Mouse (Mus musculus): ENCODE data around the gene Asna1. TPM values are rescaled to one million over a fixed set of nuclear protein-coding genes. Genes with fewer than 3 reads are reported as not detected.

Gene Asna1
- polyA plus RNA-seq (2012; rRNA removed) = 186 and 196 TPM in 2 replicates

GRCm38 (mm10) chr8:85025098-85025932 is at the start of gene Asna1:
Gene Asna1, minus strand, starts transcription at chr8:85025281.

DNA sequence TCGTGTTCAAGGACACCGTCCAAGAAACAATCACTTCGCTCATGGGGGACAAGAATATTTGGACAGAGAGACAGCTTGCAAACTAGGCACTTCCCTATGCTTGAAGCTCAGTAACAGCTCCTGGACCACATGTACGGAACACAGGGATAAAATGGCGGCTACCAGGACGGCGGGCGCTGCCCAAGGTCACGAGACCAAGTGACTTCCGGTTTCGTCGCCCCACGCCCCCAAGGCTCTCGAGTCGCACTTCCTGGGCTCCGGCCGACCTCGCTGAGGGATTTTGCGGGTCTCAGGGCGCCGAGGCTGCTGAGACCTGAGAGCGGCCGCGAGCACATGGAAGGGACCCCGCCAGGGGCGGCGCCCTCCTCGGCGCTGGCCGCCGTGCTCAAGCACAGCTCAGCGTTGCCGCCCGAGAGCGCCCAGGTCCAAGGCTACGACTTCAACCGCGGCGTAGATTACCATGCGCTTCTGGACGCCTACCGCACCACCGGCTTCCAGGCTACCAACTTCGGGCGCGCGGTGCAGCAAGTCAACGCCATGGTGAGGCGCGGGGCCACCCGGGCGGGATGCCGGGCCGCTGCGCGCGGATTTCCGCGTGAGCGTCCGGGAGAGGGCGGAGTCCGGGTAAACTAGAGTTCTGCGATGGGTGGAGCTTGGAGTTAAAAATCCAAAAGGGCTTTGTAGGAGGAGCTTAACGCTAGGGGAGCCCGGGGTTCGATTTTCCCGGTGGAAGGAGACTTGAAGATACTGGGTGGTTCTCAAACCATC is 46.6 kb upstream of the Asna1 start, which contains the start of gene Dhps:
Gene Dhps, plus strand, starts transcription at position 244 of the 768 bp plus-strand sequence.

DNA sequence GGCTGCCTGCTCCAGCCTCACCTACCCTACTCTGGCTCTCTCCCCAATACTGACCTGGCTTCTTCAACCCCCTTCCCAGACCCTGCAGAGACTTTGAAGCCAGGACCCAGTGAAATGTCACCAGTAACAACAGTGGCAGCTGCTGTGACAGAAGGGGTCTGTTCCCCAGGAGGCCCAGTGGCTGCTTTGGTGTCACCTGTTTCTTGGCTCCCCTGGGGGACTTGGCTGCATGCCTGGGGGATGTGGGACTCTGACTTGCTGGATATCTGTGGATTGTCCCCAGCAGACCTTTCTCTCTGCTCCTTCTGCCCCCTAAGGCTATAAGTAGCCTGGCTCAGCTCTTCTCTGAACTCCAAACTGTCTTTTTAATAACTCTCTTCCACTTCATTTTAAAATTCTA is 42.9 kb upstream of the Asna1 start, which contains the start of gene Gm5741:
Gene Gm5741, minus strand, starts transcription at position 1 of the 400 bp plus-strand sequence.

GRCm38 (mm10) chr8:85059879-85060616 is 35.0 kb upstream of the Asna1 start, which contains the start of gene Fbxw9:
Gene Fbxw9, plus strand, starts transcription at chr8:85060055.

DNA sequence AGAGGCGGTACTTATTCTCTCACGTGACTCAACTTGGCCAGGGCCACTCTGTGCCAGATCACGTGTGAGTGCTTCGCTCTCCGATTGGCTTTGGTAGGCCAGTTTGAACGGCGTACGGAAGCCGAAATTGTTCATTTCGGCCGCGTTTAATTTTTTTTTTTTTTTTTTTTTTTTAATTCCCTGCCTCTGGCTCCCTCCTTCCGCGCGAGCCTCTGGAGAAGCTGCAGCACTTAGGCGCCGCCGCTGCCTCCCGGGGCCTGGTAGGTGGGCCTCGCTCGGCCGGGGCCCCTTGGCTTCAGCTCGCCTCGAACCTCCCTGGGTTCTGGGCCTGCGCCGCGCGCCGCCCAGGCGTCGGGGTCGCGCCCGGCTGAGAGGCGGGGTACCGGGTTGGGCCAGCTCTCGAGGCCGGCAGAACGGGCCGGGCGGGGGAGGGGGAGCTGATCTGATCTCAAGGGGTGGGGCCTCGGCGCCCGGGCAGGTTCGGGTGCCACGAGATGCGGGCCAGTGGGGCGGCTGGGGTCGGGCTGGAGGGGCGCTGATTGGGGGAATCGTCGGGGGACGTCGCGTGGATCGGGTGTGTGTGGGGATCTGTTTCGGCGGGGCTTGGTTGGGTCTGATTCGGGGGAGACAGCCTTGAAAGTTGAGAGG is 11.8 kb upstream of the Asna1 start, which contains the start of gene Tnpo2:
Gene Tnpo2, plus strand, starts transcription at position 198 of the 648 bp plus-strand sequence.

DNA sequence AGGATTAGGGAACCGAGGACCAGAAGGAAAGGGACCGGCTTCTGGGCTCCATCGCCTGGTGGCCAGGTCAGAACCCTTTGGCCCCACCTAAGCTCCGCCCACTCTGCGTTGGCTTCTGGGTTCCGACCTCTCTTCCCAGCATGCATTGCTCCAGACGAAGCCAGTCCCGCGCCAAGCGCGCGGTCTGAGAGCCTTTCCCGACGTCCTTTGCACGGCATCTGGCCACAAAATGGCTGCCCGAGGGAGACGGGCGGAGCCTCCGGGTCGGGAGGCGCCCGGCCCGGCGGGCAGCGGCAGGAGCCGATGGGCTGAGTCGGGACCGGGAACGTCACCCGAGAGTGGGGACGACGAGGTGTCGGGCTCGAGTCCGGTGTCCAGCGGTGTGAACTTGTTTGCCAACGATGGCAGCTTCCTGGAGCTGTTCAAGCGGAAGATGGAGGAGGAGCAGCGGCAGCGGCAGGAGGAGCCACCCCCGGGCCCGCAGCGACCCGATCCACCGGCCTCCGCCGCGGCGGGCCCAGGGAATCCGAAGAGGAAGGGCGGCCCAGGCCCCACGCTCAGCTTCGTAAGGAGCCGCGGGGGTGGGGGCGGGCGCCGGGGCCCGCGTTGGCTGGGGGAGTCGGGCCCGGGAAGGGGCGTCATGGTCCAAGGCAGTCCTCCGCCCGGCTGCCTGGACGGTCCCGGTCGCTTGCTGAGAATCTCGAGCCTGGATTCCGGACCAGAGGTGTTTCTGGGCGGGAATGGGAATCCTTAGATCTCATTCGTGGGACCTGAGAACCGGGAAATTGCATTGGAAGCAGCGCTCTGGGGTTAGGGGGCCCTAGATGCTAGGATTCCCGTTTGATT is 1.8 kb upstream of the Asna1 start, which contains the start of gene Trir:
Gene Trir, plus strand, starts transcription at position 154 of the 846 bp plus-strand sequence.

DNA sequence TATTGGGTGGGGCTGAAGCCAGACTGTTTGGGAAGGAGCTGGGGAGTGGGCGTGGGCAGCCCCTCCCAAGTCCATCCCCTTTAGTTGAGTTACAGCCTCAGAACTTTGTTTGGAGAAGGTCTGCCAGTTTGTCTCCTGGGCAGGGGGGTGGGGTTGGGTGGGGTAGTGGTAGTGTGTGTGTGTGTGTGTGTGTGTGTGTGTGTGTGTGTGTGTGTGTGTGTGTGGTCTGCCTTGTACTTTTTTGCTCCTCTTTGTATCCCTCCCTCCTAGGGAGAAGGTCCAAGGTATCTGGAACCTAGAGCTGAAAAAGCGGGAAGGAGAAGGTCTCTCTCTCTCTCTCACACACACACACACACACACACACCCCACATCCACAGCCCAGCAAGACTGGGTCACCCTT is 10.7 kb downstream of the Asna1 start, which contains the start of gene Best2:
Gene Best2, minus strand, starts transcription at position 101 of the 400 bp plus-strand sequence.

GRCm38 (mm10) chr8:84990349-84990748 is 34.7 kb downstream of the Asna1 start, which contains the start of gene Hook2:
Gene Hook2, plus strand, starts transcription at chr8:84990603.

GRCm38 (mm10) chr8:84978248-84978940 is 46.7 kb downstream of the Asna1 start, which contains the start of gene Junb:
Gene Junb, minus strand, starts transcription at chr8:84978718.

GRCm38 (mm10) chr8:84969241-84970134 is 55.6 kb downstream of the Asna1 start, which contains the start of the genes Gm49661, Prdx2 and Rnaseh2a:
Gene Gm49661, minus strand, starts transcription at chr8:84969433.
Gene Prdx2, plus strand, starts transcription at chr8:84969587.
Gene Rnaseh2a, minus strand, starts transcription at chr8:84969767.

Other genes with a start within 250 kb of the Asna1 start
- gene Nfix, start 224.9 kb downstream of the Asna1 start, polyA plus RNA-seq (2012; rRNA removed) = 7.8 and 9.6 TPM in 2 replicates
- 3.2 and 4.7 TPM in 2 replicates for gene Dand5, start 202.5 kb downstream of the Asna1 start, polyA plus RNA-seq (2012; rRNA removed)
- gene Gadd45gip1, start 193.8 kb downstream of the Asna1 start, polyA plus RNA-seq (2012; rRNA removed) = 29.3 and 32.5 TPM in 2 replicates
- 65.7 and 76.9 TPM in 2 replicates for gene Rad23a, start 184.6 kb downstream of the Asna1 start, polyA plus RNA-seq (2012; rRNA removed)
- gene Calr, start 178.3 kb downstream of the Asna1 start, polyA plus RNA-seq (2012; rRNA removed) = 669 and 1,481 TPM in 2 replicates
- gene Farsa, start 168.3 kb downstream of the Asna1 start, polyA plus RNA-seq (2012; rRNA removed) = 97.5 and 98.6 TPM in 2 replicates
- gene Syce2, start 153.2 kb downstream of the Asna1 start, polyA plus RNA-seq (2012; rRNA removed) = 38.7 and 41.1 TPM in 2 replicates
- gene Gcdh, start 131.4 kb downstream of the Asna1 start, polyA plus RNA-seq (2012; rRNA removed) = 47.6 and 59.7 TPM in 2 replicates
- 13.0 and 22.9 TPM in 2 replicates for gene Klf1, start 123.4 kb downstream of the Asna1 start, polyA plus RNA-seq (2012; rRNA removed)
- gene Dnase2a, start 116.7 kb downstream of the Asna1 start, polyA plus RNA-seq (2012; rRNA removed) = 8.9 and 10.6 TPM in 2 replicates
- gene Mast1, start 87.9 kb downstream of the Asna1 start, polyA plus RNA-seq (2012; rRNA removed) = 21.4 and 22.8 TPM in 2 replicates
- gene Rtbdn, start 78.3 kb downstream of the Asna1 start, polyA plus RNA-seq (2012; rRNA removed) = 1.1 TPM in 2 replicates
- not detected in 2 replicates for gene Gm49661, start 55.8 kb downstream of the Asna1 start, polyA plus RNA-seq (2012; rRNA removed)
- gene Prdx2, start 55.7 kb downstream of the Asna1 start, polyA plus RNA-seq (2012; rRNA removed) = 836 and 1,138 TPM in 2 replicates
- 85.7 and 158 TPM in 2 replicates for gene Rnaseh2a, start 55.5 kb downstream of the Asna1 start, polyA plus RNA-seq (2012; rRNA removed)
- 3.7 and 3.8 TPM in 2 replicates for gene Junb, start 46.6 kb downstream of the Asna1 start, polyA plus RNA-seq (2012; rRNA removed)
- gene Hook2, start 34.7 kb downstream of the Asna1 start, polyA plus RNA-seq (2012; rRNA removed) = 12.8 and 15.9 TPM in 2 replicates
- 0.04 TPM in 1 of 2 replicates, not detected in the other for gene Best2, start 10.8 kb downstream of the Asna1 start, polyA plus RNA-seq (2012; rRNA removed)
- 185 and 357 TPM in 2 replicates for gene Trir, start 1.5 kb upstream of the Asna1 start, polyA plus RNA-seq (2012; rRNA removed)
- 72.4 and 83.1 TPM in 2 replicates for gene Tnpo2, start 11.6 kb upstream of the Asna1 start, polyA plus RNA-seq (2012; rRNA removed)
- gene Fbxw9, start 34.8 kb upstream of the Asna1 start, polyA plus RNA-seq (2012; rRNA removed) = 40.9 and 42.1 TPM in 2 replicates
- gene Gm5741, start 42.7 kb upstream of the Asna1 start, polyA plus RNA-seq (2012; rRNA removed) = 0.71 and 0.82 TPM in 2 replicates
- gene Dhps, start 46.5 kb upstream of the Asna1 start, polyA plus RNA-seq (2012; rRNA removed) = 44.7 and 49.4 TPM in 2 replicates
- gene Wdr83os, start 55.5 kb upstream of the Asna1 start, polyA plus RNA-seq (2012; rRNA removed) = 85.3 and 89.8 TPM in 2 replicates
- gene Wdr83, start 56.0 kb upstream of the Asna1 start, polyA plus RNA-seq (2012; rRNA removed) = 72.7 and 84.7 TPM in 2 replicates
- 18.3 and 21.6 TPM in 2 replicates for gene Man2b1, start 58.0 kb upstream of the Asna1 start, polyA plus RNA-seq (2012; rRNA removed)
- gene Zfp791, start 97.8 kb upstream of the Asna1 start, polyA plus RNA-seq (2012; rRNA removed) = 1.3 and 2.0 TPM in 2 replicates
- not detected in 2 replicates for gene Cks1brt, start 126.6 kb upstream of the Asna1 start, polyA plus RNA-seq (2012; rRNA removed)
- gene Olfr371, start 200.7 kb upstream of the Asna1 start, polyA plus RNA-seq (2012; rRNA removed) = not detected in 2 replicates